Mouse (Mus musculus) gastrocnemius, postnatal 25 days (tissue): ENCODE results near the gene Lix1l. TPM values are rescaled to one million over a fixed set of nuclear protein-coding genes. Genes with fewer than 3 reads are reported as not detected.

Experiments used
- DNase-seq: peaks from one replicate; pipeline ENCODE4 v3.0.0; 2022
- total RNA-seq, 2 experiments: library from RNA; stranded (reverse); gene quantifications; 1 replicate in 1 of 2; 2 replicates in 1 of 2; pipeline ENCODE4 v1.2.3; 2021

The Lix1l gene
- total RNA-seq, 2 experiments from 2014 or later = 6.7 to 7.0 TPM

DNA sequence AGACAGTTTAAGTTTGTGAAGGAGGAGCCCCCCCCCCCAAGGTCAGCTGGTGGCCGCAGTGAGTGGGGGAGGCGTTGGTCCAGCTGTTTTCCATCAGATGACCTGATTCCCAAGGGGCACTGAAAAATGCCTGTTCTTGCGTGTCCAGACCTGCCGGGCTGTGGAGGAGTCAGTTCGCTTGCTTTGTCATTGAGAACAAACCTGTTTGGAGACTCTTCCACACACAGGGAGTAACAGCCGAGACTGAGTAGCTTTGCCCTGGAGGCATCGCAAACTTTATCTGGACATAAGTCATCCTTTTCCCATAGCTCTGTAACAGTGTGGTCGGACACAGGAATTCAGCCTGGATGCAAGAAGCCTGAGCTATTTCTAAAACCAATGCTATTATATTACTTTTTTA, 73.5 kb downstream of the Lix1l start:
- no peak for DNase-seq

- no peak for DNase-seq
Measured at GRCm38 (mm10) chr3:96675171-96675570, 74.2 kb downstream of the Lix1l start.

- DNase-seq = no peak
Measured at GRCm38 (mm10) chr3:96675690-96676089, 74.7 kb downstream of the Lix1l start.

Other genes with a start within 250 kb of the Lix1l start
- not detected for gene BC107364, start 148.8 kb upstream of the Lix1l start, total RNA-seq
- gene Hfe2, start 76.0 kb upstream of the Lix1l start, total RNA-seq = 100 to 1,000 TPM; 474 to 621 TPM
- gene Txnip, start 43.2 kb upstream of the Lix1l start, total RNA-seq = 100 to 1,000 TPM; 343 to 504 TPM
- 1 to 10 TPM; 1.1 TPM for gene Gm16253, start 24.2 kb upstream of the Lix1l start, total RNA-seq
- 10 to 100 TPM; 34.0 to 38.1 TPM for gene Polr3gl, start 7.0 kb upstream of the Lix1l start, total RNA-seq
- 1 to 10 TPM in 1 of 2 experiments, under 1 TPM in 1; 0.95 to 1.1 TPM for gene Ankrd34a, start 4.5 kb upstream of the Lix1l start, total RNA-seq
- gene Rbm8a, start 28.8 kb downstream of the Lix1l start, total RNA-seq = 10 to 100 TPM; 22.9 to 24.1 TPM
- gene Pex11b, start 34.2 kb downstream of the Lix1l start, total RNA-seq = 10 to 100 TPM; 20.4 to 22.1 TPM
- gene Gm42957, start 34.3 kb downstream of the Lix1l start, total RNA-seq = under 1 TPM; 0.10 to 0.13 TPM
- gene Itga10, start 44.4 kb downstream of the Lix1l start, total RNA-seq = 1 to 10 TPM in 1 of 2 experiments, under 1 TPM in 1; 0.70 to 1.2 TPM
- under 1 TPM; 0.51 to 0.67 TPM for gene Ankrd35, start 69.0 kb downstream of the Lix1l start, total RNA-seq
- gene Pias3, start 95.2 kb downstream of the Lix1l start, total RNA-seq = 1 to 10 TPM; 6.5 to 6.9 TPM
- under 1 TPM; 0.56 to 0.67 TPM for gene Nudt17, start 107.4 kb downstream of the Lix1l start, total RNA-seq
- 10 to 100 TPM; 18.0 to 20.6 TPM for gene Polr3c, start 126.5 kb downstream of the Lix1l start, total RNA-seq
- gene Rnf115, start 126.5 kb downstream of the Lix1l start, total RNA-seq = 100 to 1,000 TPM in 1 of 2 experiments, 10 to 100 TPM in 1; 87.8 to 109 TPM
- not detected for gene Pdzk1, start 228.1 kb downstream of the Lix1l start, total RNA-seq
- not detected for gene Cd160, start 228.2 kb downstream of the Lix1l start, total RNA-seq